Mouse (Mus musculus) liver, embryonic 11.5 days (tissue): Measurements from ENCODE around the gene Sec63. TPM values are rescaled to one million over a fixed set of nuclear protein-coding genes. Genes with fewer than 3 reads are reported as not detected.

ENCODE experiments used
- ATAC-seq: fragments of 200-750 bp; cut with Nextera tagmentation; replicated peaks from 2 replicates; pipeline ENCODE4 v1.8.0; 2017; ENCODE audit warnings: moderate number of reproducible peaks, mild to moderate bottlenecking, moderate TSS enrichment, moderate library complexity; ENCODE audit not compliant: low FRiP score
- DNase-seq: peaks from one replicate; pipeline ENCODE4 v3.0.0-alpha.2; 2017; ENCODE audit warnings: low spot score
- H3K27ac ChIP-seq: fragments of 300-500 bp; sonication (generic); 2 replicates; pipeline ENCODE4 v1.5.1; 2014; ENCODE audit warnings: mild to moderate bottlenecking, low read depth, low read length, control low read depth
- H3K27me3 ChIP-seq: fragments of 300-500 bp; sonication (generic); replicated peaks from 2 replicates; pipeline ENCODE4 v1.6.1; 2014; ENCODE audit warnings: low read length, mixed read lengths; ENCODE audit not compliant: control insufficient read depth, insufficient read depth
- H3K36me3 ChIP-seq: fragments of 300-500 bp; sonication (generic); 2 replicates; pipeline ENCODE4 v1.6.1; 2014; ENCODE audit warnings: mild to moderate bottlenecking, low read length, moderate library complexity, mixed read lengths; ENCODE audit not compliant: control insufficient read depth, insufficient read depth
- H3K4me1 ChIP-seq: fragments of 300-500 bp; sonication (generic); replicated peaks from 2 replicates; pipeline ENCODE4 v1.6.1; 2014; ENCODE audit warnings: low read length, mixed read lengths; ENCODE audit not compliant: control insufficient read depth, insufficient read depth
- H3K4me2 ChIP-seq: fragments of 300-500 bp; sonication (generic); 2 replicates; pipeline ENCODE4 v1.6.1; 2014; ENCODE audit warnings: mild to moderate bottlenecking, control low read depth, moderate library complexity
- H3K4me3 ChIP-seq: fragments of 300-500 bp; sonication (generic); 2 replicates; pipeline ENCODE4 v1.5.1; 2014; ENCODE audit warnings: low read depth, low read length, control low read depth
- H3K9ac ChIP-seq: fragments of 300-500 bp; sonication (generic); 2 replicates; pipeline ENCODE4 v1.6.1; 2014; ENCODE audit warnings: low read depth, low read length, control low read depth
- H3K9me3 ChIP-seq: fragments of 300-500 bp; sonication (generic); 2 replicates; pipeline ENCODE4 v1.6.1; 2016; ENCODE audit warnings: low read length, inconsistent platforms, mixed read lengths; ENCODE audit not compliant: control insufficient read depth
- WGBS: fragments of 180-500 bp; shearing (Covaris S2); extraction: QIAGEN DNeasy Blood & Tissue Kit; methylation state at CpG from one replicate; pipeline ENCODE4 v1.1.7; 2014; 5-methylcytosine and 5-hydroxymethylcytosine counted together
- polyA plus RNA-seq: library from polyadenylated mRNA; unstranded; fragments of >200 nt; fragmentation: Nextera tagmentation; extraction: Ambion mirVana; gene quantifications from 2 replicates; pipeline ENCODE4 v1.2.1, GENCODE M21; 2014

Gene Sec63
- polyA plus RNA-seq, 1 experiment from 2014 or later, result 14.2 TPM

- Histone ChIP-seq H3K27me3 (no peaks in the 10 kb centered on the region), H3K36me3 (no peaks in the 10 kb centered on the region), H3K9ac (no peak overlapping the region), H3K4me2 (no peak overlapping the region), H3K27ac (no peak overlapping the region), H3K4me1 (no peaks in the 10 kb centered on the region), H3K9me3 (no peaks in the 10 kb centered on the region), H3K4me3 (no peak overlapping the region)
- ATAC-seq, result no peak
- WGBS, result 46% methylated on average over 5 of the region's 5 CpGs
- no peak for DNase-seq
Measured at GRCm38 (mm10) chr10:42855250-42855649, 94.0 kb downstream of the Sec63 start.

GRCm38 (mm10) chr10:42856574-42856973 is 95.3 kb downstream of the Sec63 start:
- Histone ChIP-seq H3K4me2 (no peak overlapping the region), H3K27ac (no peak overlapping the region), H3K27me3 (0 out of 2 replicates have a peak, but pooled peaks cover 1% of the 10 kb centered on the region), H3K4me3 (no peak overlapping the region), H3K36me3 (no peaks in the 10 kb centered on the region), H3K9me3 (no peaks in the 10 kb centered on the region), H3K4me1 (no peaks in the 10 kb centered on the region), H3K9ac (no peak overlapping the region)
- DNase-seq (no peak), ATAC-seq (no peak)
- WGBS, result 87% methylated on average over 9 of the region's 9 CpGs

GRCm38 (mm10) chr10:42857021-42857420 is 95.7 kb downstream of the Sec63 start:
- no peak overlapping the region for H3K9ac ChIP-seq
- H3K4me1 ChIP-seq, result no peaks in the 10 kb centered on the region
- H3K4me3 ChIP-seq, result no peak overlapping the region
- no peak overlapping the region for H3K4me2 ChIP-seq
- H3K27ac ChIP-seq, result no peak overlapping the region
- DNase-seq, result no peak
- ATAC-seq, result no peak
- H3K36me3 ChIP-seq, result no peaks in the 10 kb centered on the region
- 0 out of 2 replicates have a peak, but pooled peaks cover 2% of the 10 kb centered on the region for H3K27me3 ChIP-seq
- 92% methylated on average over 2 of the region's 2 CpGs for WGBS
- no peaks in the 10 kb centered on the region for H3K9me3 ChIP-seq

GRCm38 (mm10) chr10:42859781-42860158 is 98.5 kb downstream of the Sec63 start:
- H3K4me1 ChIP-seq, result no peaks in the 10 kb centered on the region
- no peak overlapping the region for H3K27ac ChIP-seq
- H3K4me3 ChIP-seq, result no peak overlapping the region
- 50% methylated on average over 2 of the region's 2 CpGs for WGBS
- no peaks in the 10 kb centered on the region for H3K9me3 ChIP-seq
- ATAC-seq, result no peak
- peaks cover 14% of the 10 kb centered on the region for H3K27me3 ChIP-seq
- no peak overlapping the region for H3K4me2 ChIP-seq
- H3K36me3 ChIP-seq, result no peaks in the 10 kb centered on the region
- DNase-seq, result no peak
- no peak overlapping the region for H3K9ac ChIP-seq

- peaks cover 16% of the 10 kb centered on the region for H3K27me3 ChIP-seq
- no peak within 1 kb of the TSS for H3K27ac ChIP-seq
- no peak within 1 kb of the TSS; the same call in 1 of the 2 replicates for H3K4me2 ChIP-seq
- no peaks in the 10 kb centered on the region for H3K36me3 ChIP-seq
- no peaks in the 10 kb centered on the region for H3K4me1 ChIP-seq
- DNase-seq (no peak), ATAC-seq (no peak)
- H3K9me3 ChIP-seq, result no peaks in the 10 kb centered on the region
- 54% methylated on average over 17 of the region's 17 CpGs for WGBS
- no peak within 1 kb of the TSS for H3K4me3 ChIP-seq
- H3K9ac ChIP-seq, result no peak within 1 kb of the TSS
Measured at GRCm38 (mm10) chr10:42860159-42860911, 99.0 kb downstream of the Sec63 start, which contains the start of gene Scml4. TSS of gene Scml4 (plus strand) at chr10:42860370.

- H3K9me3 ChIP-seq, result no peaks in the 10 kb centered on the region
- no peak overlapping the region for H3K4me2 ChIP-seq
- no peak overlapping the region for H3K4me3 ChIP-seq
- ATAC-seq (no peak), DNase-seq (no peak)
- no peak overlapping the region for H3K27ac ChIP-seq
- no peak overlapping the region for H3K9ac ChIP-seq
- H3K4me1 ChIP-seq, result no peaks in the 10 kb centered on the region
- WGBS, result 81% methylated on average over 7 of the region's 7 CpGs
- H3K27me3 ChIP-seq, result peaks cover 16% of the 10 kb centered on the region
- H3K36me3 ChIP-seq, result no peaks in the 10 kb centered on the region
Measured at GRCm38 (mm10) chr10:42861446-42861845, 100.2 kb downstream of the Sec63 start.

- H3K36me3 ChIP-seq, result no peaks in the 10 kb centered on the region
- no peak for ATAC-seq
- H3K4me2 ChIP-seq, result peak overlapping the region; percentile 13; the same call in 1 of the 2 replicates
- no peak overlapping the region for H3K4me3 ChIP-seq
- WGBS, result 63% methylated on average over 13 of the region's 13 CpGs
- H3K9ac ChIP-seq, result no peak overlapping the region
- H3K27ac ChIP-seq, result no peak overlapping the region
- no peak for DNase-seq
- H3K27me3 ChIP-seq, result peaks cover 16% of the 10 kb centered on the region
- no peaks in the 10 kb centered on the region for H3K4me1 ChIP-seq
- no peaks in the 10 kb centered on the region for H3K9me3 ChIP-seq
Measured at GRCm38 (mm10) chr10:42862102-42862740, 100.9 kb downstream of the Sec63 start.

GRCm38 (mm10) chr10:42862806-42863205 is 101.5 kb downstream of the Sec63 start:
- H3K4me1 ChIP-seq, result no peaks in the 10 kb centered on the region
- WGBS, result 76% methylated on average over 4 of the region's 4 CpGs

More at GRCm38 (mm10) chr10:42862806-42863205, 101.5 kb downstream of the Sec63 start:
- H3K4me2 ChIP-seq, result no peak overlapping the region
- ATAC-seq (no peak), DNase-seq (no peak)
- H3K9ac ChIP-seq, result no peak overlapping the region
- no peaks in the 10 kb centered on the region for H3K9me3 ChIP-seq
- no peak overlapping the region for H3K4me3 ChIP-seq
- H3K27me3 ChIP-seq, result peaks cover 16% of the 10 kb centered on the region
- H3K27ac ChIP-seq, result no peak overlapping the region
- no peaks in the 10 kb centered on the region for H3K36me3 ChIP-seq
